14 mouse cellular contexts compared by ENCODE assay signal in genomic region chr8:91261598-91261997, GRCm38 (mm10). TPM values are rescaled to one million over a fixed set of nuclear protein-coding genes. Genes with fewer than 3 reads are reported as not detected.
DNase-seq lines count a peak whose midpoint lies in the region; ATAC-seq and TF ChIP-seq lines count a peak whose summit lies in the region.
"Had no signal": no experiment of that assay in that cellular context is flagged by ENCODE, and none has a peak within 500 bp of the region (broad histone marks: within the 10 kb centered on the region; RNA-seq: fewer than 3 reads in every experiment).

No protein-coding gene starts in this region.

- H3K79me2 ChIP-seq in CH12.LX (replicated peaks; ENCODE audit: control insufficient read depth, extremely low read depth, insufficient read depth, poor library complexity, severe bottlenecking) = no peaks in the 10 kb centered on the region

- H3K4me2 ChIP-seq in CH12.LX (ENCODE audit: insufficient read depth, low read depth, poor library complexity, severe bottlenecking) = no peak overlapping the region
- H3K4me2 ChIP-seq: embryonic facial prominence, embryonic 12.5 days had no signal

- TF ChIP-seq POLR2A in CH12.LX (IDR thresholded peaks at IDR 0.05; ENCODE audit: low read depth, low read length) (no peak), ES-Bruce4 (IDR thresholded peaks at IDR 0.05; ENCODE audit: insufficient read depth, low read length) (no peak)

- in situ Hi-C loops in CH12.LX (cut with MboI; ENCODE audit: low pct_ligation_motif_present, low pct_unique_long_range_greater_than_20kb, low sequenced_read_pairs) = no loop called here

- no peak overlapping the region for H3K4me3 ChIP-seq in layer of hippocampus, adult 2 months
- no peak overlapping the region for H3K4me3 ChIP-seq in CH12.LX (replicated peaks in 1 of 3; ENCODE audit: low read depth in 2 of 3, low read length in 2 of 3, poor library complexity in 1 of 3)
- no peak overlapping the region for H3K4me3 ChIP-seq in ES-Bruce4 (ENCODE audit: low read depth, low read length)
- H3K4me3 ChIP-seq: embryonic facial prominence, embryonic 12.5 days; gastrocnemius, adult 2 months; limb, embryonic 10.5 days had no signal

- H3K36me3 ChIP-seq in CH12.LX (replicated peaks in 1 of 2; ENCODE audit: control insufficient read depth in 1 of 2, insufficient read depth in 1 of 2, low read length in 1 of 2) (no peaks in the 10 kb centered on the region), ES-Bruce4 (ENCODE audit: control insufficient read depth, insufficient read depth, low read length, poor library complexity, severe bottlenecking) (no peaks in the 10 kb centered on the region)
- H3K36me3 ChIP-seq: embryonic facial prominence, embryonic 12.5 days; limb, embryonic 10.5 days had no signal

- H3K9me3 ChIP-seq in CH12.LX (replicated peaks; ENCODE audit: low read length) (no peaks in the 10 kb centered on the region), ES-Bruce4 (replicated peaks; ENCODE audit: control insufficient read depth, insufficient read depth, low read length, poor library complexity, severe bottlenecking) (no peaks in the 10 kb centered on the region)
- H3K9me3 ChIP-seq: embryonic facial prominence, embryonic 12.5 days; limb, embryonic 10.5 days had no signal

- peak; percentile 60 for ATAC-seq in megakaryocyte, adult 5-6 weeks (ENCODE audit: poor library complexity, severe bottlenecking)
- ATAC-seq: activated CD4-positive, CD25-positive, alpha-beta regulatory T cell, adult 4 months had no signal

- TF ChIP-seq RAD21 in CH12.LX (IDR thresholded peaks at IDR 0.05; ENCODE audit: low read depth, low read length) = peak; percentile 8

- peak; percentile 62 for TF ChIP-seq CTCF in layer of hippocampus, adult 2 months (conservative IDR thresholded peaks at IDR 0.05)
- TF ChIP-seq CTCF in CH12.LX (conservative IDR thresholded peaks at IDR 0.05 in 1 of 2, IDR thresholded peaks at IDR 0.05 in 1 of 2; ENCODE audit: low read depth in 2 of 2, low read length in 2 of 2) (peak in 1 of 2 experiments; percentile 54; a peak in 2 of 4 replicates), ES-Bruce4 (IDR thresholded peaks at IDR 0.05; ENCODE audit: low read depth, low read length) (peak; percentile 46)

- dilution Hi-C loops in CH12.LX (cut with MboI; ENCODE audit: extremely low pct_ligation_motif_present, extremely low pct_unique_long_range_greater_than_20kb, low sequenced_read_pairs) = no loop called here

- no peak overlapping the region for H3K27ac ChIP-seq in layer of hippocampus, adult 2 months
- H3K27ac ChIP-seq in CH12.LX (ENCODE audit: insufficient read depth, low read depth) (no peak overlapping the region), ES-Bruce4 (ENCODE audit: insufficient read depth, low read length) (no peak overlapping the region)
- H3K27ac ChIP-seq: embryonic facial prominence, embryonic 12.5 days; gastrocnemius, adult 2 months; limb, embryonic 10.5 days had no signal

- H3K4me1 ChIP-seq in CH12.LX (ENCODE audit: control insufficient read depth in 1 of 2, insufficient read depth in 2 of 2) = no peaks in the 10 kb centered on the region
- no peaks in the 10 kb centered on the region for H3K4me1 ChIP-seq in ES-Bruce4 (ENCODE audit: control insufficient read depth, insufficient read depth, low read length)
- H3K4me1 ChIP-seq: embryonic facial prominence, embryonic 12.5 days; limb, embryonic 10.5 days had no signal

- DNase-seq in layer of hippocampus, adult 2 months (ENCODE audit: low spot score in 2 of 2) = no peak
- DNase-seq in layer of hippocampus, postnatal 10 days (ENCODE audit: low spot score in 2 of 2) = no peak
- DNase-seq in CH12.LX (ENCODE audit: extremely low read depth) = peak; percentile 14
- DNase-seq in embryo, embryonic 11 days = no peak
- DNase-seq in layer of hippocampus, adult 9-10 months (ENCODE audit: low spot score) = no peak
- DNase-seq: cerebellum, adult 8-10 months; gastrocnemius, adult 2 months; heart, postnatal 36 days; right cerebral cortex, adult 18-20 months had no signal

- TF ChIP-seq EP300 in CH12.LX (IDR thresholded peaks at IDR 0.05; ENCODE audit: low read length) = no peak
- no peak for TF ChIP-seq EP300 in ES-Bruce4 (IDR thresholded peaks at IDR 0.05; ENCODE audit: insufficient read depth, low read depth, low read length)

- H3K9ac ChIP-seq in CH12.LX (ENCODE audit: insufficient read depth, low read depth) (no peak overlapping the region), ES-Bruce4 (ENCODE audit: low read depth, poor library complexity, severe bottlenecking) (no peak overlapping the region)
- H3K9ac ChIP-seq: embryonic facial prominence, embryonic 12.5 days had no signal

- H3K27me3 ChIP-seq in CH12.LX (replicated peaks) (no peaks in the 10 kb centered on the region), ES-Bruce4 (ENCODE audit: control insufficient read depth, insufficient read depth, low read length, poor library complexity, severe bottlenecking) (no peaks in the 10 kb centered on the region)
- H3K27me3 ChIP-seq: embryonic facial prominence, embryonic 12.5 days had no signal

TF ChIP-seq in CH12.LX, 34 proteins besides CTCF, POLR2A, EP300 and RAD21:
- TF ChIP-seq SMC3 (IDR thresholded peaks at IDR 0.05; ENCODE audit: low read depth, low read length) (peak; percentile 29), CHD1 (IDR thresholded peaks at IDR 0.05; ENCODE audit: low read depth, low read length) (no peak)

RNA-seq across cellular contexts. Expression of gene Rpgrip1l, which starts 51.5 kb away (rescaled TPM):
- total RNA-seq in layer of hippocampus, adult 2 months (2021) = 10 to 100 TPM; 21.6 to 25.4 TPM
- 10 to 100 TPM; 21.3 to 28.1 TPM for total RNA-seq in layer of hippocampus, postnatal 10 days (2021)
- total RNA-seq in CH12.LX (2012; rRNA removed) = 2.6 and 5.0 TPM in 2 replicates
- total RNA-seq in CH12.LX (2014; rRNA removed) = 2.1 and 2.7 TPM in 2 replicates
- 3.8 and 5.4 TPM in 2 replicates for polyA plus RNA-seq in CH12.LX (2012; ENCODE audit: insufficient read length, low read depth)
- 6.1 and 9.9 TPM in 2 replicates for polyA plus RNA-seq in ES-Bruce4 (2011; ENCODE audit: insufficient read depth, insufficient read length, low read depth, missing spikeins)
- 3.5 and 7.1 TPM in 2 replicates for total RNA-seq in megakaryocyte, adult 5-6 weeks (2015)
- total RNA-seq in megakaryocyte, adult 5-6 weeks (2017) = 3.9 TPM in 2 replicates

RNA-seq across cellular contexts. Expression of gene Fto, which starts 51.7 kb away (rescaled TPM):
- 100 to 1,000 TPM; 146 to 151 TPM for total RNA-seq in layer of hippocampus, adult 2 months (2021)
- total RNA-seq in layer of hippocampus, postnatal 10 days (2021) = 100 to 1,000 TPM; 116 to 120 TPM
- 14.0 and 15.7 TPM in 2 replicates for total RNA-seq in CH12.LX (2012; rRNA removed)
- total RNA-seq in CH12.LX (2014; rRNA removed) = 7.7 and 8.4 TPM in 2 replicates
- 39.3 and 43.2 TPM in 2 replicates for polyA plus RNA-seq in CH12.LX (2012; ENCODE audit: insufficient read length, low read depth)
- polyA plus RNA-seq in ES-Bruce4 (2011; ENCODE audit: insufficient read depth, insufficient read length, low read depth, missing spikeins) = 58.5 and 61.2 TPM in 2 replicates
- total RNA-seq in megakaryocyte, adult 5-6 weeks (2015) = 28.9 and 33.6 TPM in 2 replicates
- total RNA-seq in megakaryocyte, adult 5-6 weeks (2017) = 13.8 and 14.0 TPM in 2 replicates
